Mouse (Mus musculus) limb, embryonic 14.5 days (tissue): Measurements from ENCODE around the gene Nanog. TPM values are rescaled to one million over a fixed set of nuclear protein-coding genes. Genes with fewer than 3 reads are reported as not detected.
"Not testable (repeated sequence)": the region's sequence is repeated elsewhere in the genome, so short reads cannot be mapped to it uniquely, and the experiment has no call there.

ENCODE experiments used
- ATAC-seq: fragments of 200-750 bp; cut with Nextera tagmentation; 2 replicates; pipeline ENCODE4 v1.8.0; 2017; ENCODE audit warnings: low read depth, moderate number of reproducible peaks, moderate TSS enrichment; ENCODE audit not compliant: low FRiP score
- DNase-seq: peaks from one replicate; pipeline ENCODE4 v3.0.0-alpha.2; 2015; ENCODE audit warnings: low spot score
- H3K27ac ChIP-seq: fragments of 300-500 bp; sonication (generic); replicated peaks from 2 replicates; pipeline ENCODE4 v1.5.1; 2014; ENCODE audit warnings: low read depth, mild to moderate bottlenecking, low read length, moderate library complexity, mixed read lengths
- H3K27me3 ChIP-seq: fragments of 300-500 bp; sonication (generic); 2 replicates; pipeline ENCODE4 v1.6.1; 2014; ENCODE audit warnings: low read length, mixed read lengths; ENCODE audit not compliant: control insufficient read depth, insufficient read depth
- H3K36me3 ChIP-seq: fragments of 300-500 bp; sonication (generic); 2 replicates; pipeline ENCODE4 v1.6.1; 2014; ENCODE audit warnings: mild to moderate bottlenecking, low read length, moderate library complexity, mixed read lengths; ENCODE audit not compliant: control insufficient read depth, insufficient read depth
- H3K4me1 ChIP-seq: fragments of 300-500 bp; sonication (generic); 2 replicates; pipeline ENCODE4 v1.6.1; 2014; ENCODE audit warnings: antibody characterized with exemption, low read length, mixed read lengths; ENCODE audit not compliant: control insufficient read depth, insufficient read depth
- H3K4me2 ChIP-seq: fragments of 300-500 bp; sonication (generic); replicated peaks from 2 replicates; pipeline ENCODE4 v1.6.1; 2014; ENCODE audit warnings: low read depth, mild to moderate bottlenecking, low read length, moderate library complexity; ENCODE audit not compliant: severe bottlenecking
- H3K4me3 ChIP-seq: fragments of 300-500 bp; sonication (generic); replicated peaks from 2 replicates; pipeline ENCODE4 v1.5.1; 2014; ENCODE audit warnings: low read length
- H3K9ac ChIP-seq: fragments of 300-500 bp; sonication (generic); 2 replicates; pipeline ENCODE4 v1.6.1; 2014; ENCODE audit warnings: mild to moderate bottlenecking, low read depth, low read length, moderate library complexity; ENCODE audit not compliant: severe bottlenecking
- H3K9me3 ChIP-seq: fragments of 300-500 bp; sonication (generic); 2 replicates; pipeline ENCODE4 v1.6.1; 2016; ENCODE audit warnings: low read length; ENCODE audit not compliant: control insufficient read depth
- POLR2A ChIP-seq: fragments of 200-500 bp; IDR thresholded peaks from 2 replicates; pipeline ENCODE4 v1.8.0; 2012; ENCODE audit warnings: inconsistent platforms, mild to moderate bottlenecking, moderate library complexity, borderline replicate concordance; ENCODE audit not compliant: insufficient read depth, insufficient read length; ENCODE audit errors: extremely low read depth
- WGBS: fragments of 180-500 bp; shearing (Covaris S2); extraction: QIAGEN DNeasy Blood & Tissue Kit; methylation state at CpG from one replicate; pipeline ENCODE4 v1.1.7; 2014; 5-methylcytosine and 5-hydroxymethylcytosine counted together
- polyA plus RNA-seq, 2 experiments: library from polyadenylated mRNA; depleted of rRNA in 1 of 2; stranded (reverse) in 1 of 2; unstranded in 1 of 2; fragments of >200 nt; fragmentation: Nextera tagmentation in 1 of 2; extraction: Ambion mirVana in 1 of 2; gene quantifications; 2 replicates each; pipeline versions ENCODE4 v1.2.1 to v1.2.3; 2012 to 2014

Gene Nanog
- polyA plus RNA-seq, 2 experiments: 0.21 to 0.47 TPM

- Histone ChIP-seq H3K27ac (no peak overlapping the region), H3K27me3 (no peaks in the 10 kb centered on the region), H3K4me3 (no peak overlapping the region), H3K36me3 (no peaks in the 10 kb centered on the region), H3K9me3 (no peaks in the 10 kb centered on the region), H3K9ac (no peak overlapping the region), H3K4me2 (no peak overlapping the region), H3K4me1 (no peaks in the 10 kb centered on the region; the same call in 1 of the 2 replicates)
- TF ChIP-seq POLR2A: no peak
- no peak for ATAC-seq
- DNase-seq: no peak
- WGBS: 61% methylated on average over 7 of the region's 7 CpGs
Measured at GRCm38 (mm10) chr6:122714707-122715365, 7.5 kb downstream of the Nanog start.

GRCm38 (mm10) chr6:122715886-122716285, 8.6 kb downstream of the Nanog start:
- Histone ChIP-seq H3K4me2 (no peak overlapping the region), H3K36me3 (no peaks in the 10 kb centered on the region), H3K9me3 (no peaks in the 10 kb centered on the region), H3K27ac (no peak overlapping the region), H3K4me1 (no peaks in the 10 kb centered on the region; the same call in 1 of the 2 replicates), H3K27me3 (no peaks in the 10 kb centered on the region), H3K9ac (no peak overlapping the region), H3K4me3 (no peak overlapping the region)
- 4% methylated on average over 4 of the region's 4 CpGs for WGBS
- ATAC-seq (no peak), DNase-seq (no peak)
- TF ChIP-seq POLR2A: no peak

GRCm38 (mm10) chr6:122718224-122718623, 10.9 kb downstream of the Nanog start:
- H3K4me1 ChIP-seq, DNase-seq, ATAC-seq, H3K4me2 ChIP-seq, H3K9ac ChIP-seq, H3K4me3 ChIP-seq, H3K27me3 ChIP-seq, H3K9me3 ChIP-seq, H3K36me3 ChIP-seq, H3K27ac ChIP-seq: not testable (repeated sequence)
- 93% methylated on average over 1 of the region's 1 CpGs for WGBS

GRCm38 (mm10) chr6:122719942-122720341, 12.7 kb downstream of the Nanog start:
- no peak overlapping the region for H3K4me3 ChIP-seq
- H3K27me3 ChIP-seq: no peaks in the 10 kb centered on the region
- no peaks in the 10 kb centered on the region for H3K36me3 ChIP-seq
- WGBS: 27% methylated on average over 2 of the region's 2 CpGs
- no peak for TF ChIP-seq POLR2A
- DNase-seq: peak; percentile 81
- H3K4me1 ChIP-seq: no peaks in the 10 kb centered on the region; the same call in 1 of the 2 replicates
- H3K27ac ChIP-seq: no peak overlapping the region
- no peak for ATAC-seq
- no peak overlapping the region for H3K9ac ChIP-seq
- no peaks in the 10 kb centered on the region for H3K9me3 ChIP-seq
- no peak overlapping the region for H3K4me2 ChIP-seq

- ATAC-seq (peak; percentile 62; the same call in 1 of the 2 replicates), DNase-seq (peak; percentile 83)
- no peak overlapping the region; the same call in 1 of the 2 replicates for H3K4me3 ChIP-seq
- H3K9me3 ChIP-seq: no peaks in the 10 kb centered on the region
- no peak for TF ChIP-seq POLR2A
- WGBS: 16% methylated on average over 8 of the region's 8 CpGs
- H3K36me3 ChIP-seq: peaks cover 23% of the 10 kb centered on the region
- no peak overlapping the region for H3K27ac ChIP-seq
- H3K9ac ChIP-seq: peak overlapping the region; percentile 12; the same call in 1 of the 2 replicates
- H3K27me3 ChIP-seq: peaks cover 8% of the 10 kb centered on the region; the same call in 1 of the 2 replicates
- peak overlapping the region; percentile 35 for H3K4me2 ChIP-seq
- peaks cover 8% of the 10 kb centered on the region; the same call in 1 of the 2 replicates for H3K4me1 ChIP-seq
Measured at GRCm38 (mm10) chr6:122739952-122740351, 32.7 kb downstream of the Nanog start.
